Mouse (Mus musculus) myocyte (in vitro differentiated cells): ENCODE data around the gene Pstpip1. TPM values are rescaled to one million over a fixed set of nuclear protein-coding genes. Genes with fewer than 3 reads are reported as not detected.

ENCODE experiments used
- H3K27me3 ChIP-seq: one replicate; pipeline ENCODE4 v1.6.1; 2011; ENCODE audit not compliant: control insufficient read depth, insufficient read depth, insufficient read length
- H3K36me3 ChIP-seq: one replicate; pipeline ENCODE4 v1.6.1; 2011; ENCODE audit not compliant: control insufficient read depth, insufficient read depth
- H3K4me2 ChIP-seq: one replicate; pipeline ENCODE4 v1.6.1; 2011; ENCODE audit warnings: low read depth, control low read depth
- H3K4me3 ChIP-seq: one replicate; pipeline ENCODE4 v1.5.1; 2011; ENCODE audit warnings: mild to moderate bottlenecking, control low read depth, moderate library complexity
- H3K79me2 ChIP-seq: one replicate; pipeline ENCODE4 v1.6.1; 2011; ENCODE audit not compliant: control insufficient read depth, insufficient read depth
- H3ac ChIP-seq: one replicate; pipeline ENCODE4 v1.6.1; 2011; ENCODE audit not compliant: control insufficient read depth, insufficient read length
- CEBPB ChIP-seq: IDR thresholded peaks from 2 replicates; pipeline ENCODE4 v1.6.1; 2011; ENCODE audit warnings: mild to moderate bottlenecking, moderate library complexity; ENCODE audit not compliant: poor library complexity, insufficient read depth, severe bottlenecking
- E2F4 ChIP-seq: IDR thresholded peaks from one replicate; pipeline ENCODE4 v1.6.1; 2011; ENCODE audit warnings: mild to moderate bottlenecking, control low read depth, moderate library complexity; ENCODE audit not compliant: insufficient read depth
- MAX ChIP-seq: IDR thresholded peaks from one replicate; pipeline ENCODE4 v1.6.1; 2011; ENCODE audit warnings: low read depth, mild to moderate bottlenecking, control low read depth
- MYOD1 ChIP-seq, 3 experiments: IDR thresholded peaks; one replicate each; pipeline ENCODE4 v1.6.1; 2011; ENCODE audit warnings: control low read depth in 2 of 3, low read depth in 2 of 3, mild to moderate bottlenecking in 2 of 3, moderate library complexity in 1 of 3; ENCODE audit not compliant: insufficient read length in 2 of 3, control insufficient read depth in 1 of 3
- MYOG ChIP-seq, 3 experiments: IDR thresholded peaks; one replicate each; pipeline ENCODE4 v1.6.1; 2011; ENCODE audit warnings: control low read depth in 2 of 3, low read depth in 2 of 3, mild to moderate bottlenecking in 2 of 3; ENCODE audit not compliant: insufficient read length in 2 of 3, control insufficient read depth in 1 of 3, insufficient read depth in 1 of 3
- POLR2A ChIP-seq: IDR thresholded peaks from one replicate; pipeline ENCODE4 v1.6.1; 2011; ENCODE audit warnings: low read depth, mild to moderate bottlenecking, control low read depth, moderate library complexity; ENCODE audit not compliant: insufficient read length
- POLR2AphosphoS2 ChIP-seq: IDR thresholded peaks from one replicate; pipeline ENCODE4 v1.6.1; 2011; ENCODE audit warnings: low read depth, control low read depth; ENCODE audit not compliant: insufficient read length
- REST ChIP-seq: IDR thresholded peaks from one replicate; pipeline ENCODE4 v1.6.1; 2011; ENCODE audit warnings: mild to moderate bottlenecking, control low read depth, moderate library complexity; ENCODE audit not compliant: insufficient read depth, insufficient read length
- SRF ChIP-seq: IDR thresholded peaks from one replicate; pipeline ENCODE4 v1.6.1; 2011; ENCODE audit warnings: low read depth; ENCODE audit not compliant: control insufficient read depth, insufficient read length
- TCF12 ChIP-seq: IDR thresholded peaks from one replicate; pipeline ENCODE4 v1.6.1; 2011; ENCODE audit warnings: mild to moderate bottlenecking, control low read depth; ENCODE audit not compliant: poor library complexity, insufficient read depth, severe bottlenecking
- TCF3 ChIP-seq: IDR thresholded peaks from one replicate; pipeline ENCODE4 v1.6.1; 2011; ENCODE audit warnings: low read depth, control low read depth; ENCODE audit not compliant: insufficient read length
- USF1 ChIP-seq: IDR thresholded peaks from one replicate; pipeline ENCODE4 v1.6.1; 2011; ENCODE audit warnings: low read depth, mild to moderate bottlenecking, control low read depth, moderate library complexity
- polyA plus RNA-seq: library from polyadenylated mRNA; unstranded; fragments of >200 nt; fragmentation: generic; extraction: Trizol; gene quantifications from one replicate; pipeline ENCODE4 v1.2.1, GENCODE M21; 2012; ENCODE audit warnings: missing spikeins

The Pstpip1 gene
- polyA plus RNA-seq, 1 experiment = 18.9 TPM

DNA sequence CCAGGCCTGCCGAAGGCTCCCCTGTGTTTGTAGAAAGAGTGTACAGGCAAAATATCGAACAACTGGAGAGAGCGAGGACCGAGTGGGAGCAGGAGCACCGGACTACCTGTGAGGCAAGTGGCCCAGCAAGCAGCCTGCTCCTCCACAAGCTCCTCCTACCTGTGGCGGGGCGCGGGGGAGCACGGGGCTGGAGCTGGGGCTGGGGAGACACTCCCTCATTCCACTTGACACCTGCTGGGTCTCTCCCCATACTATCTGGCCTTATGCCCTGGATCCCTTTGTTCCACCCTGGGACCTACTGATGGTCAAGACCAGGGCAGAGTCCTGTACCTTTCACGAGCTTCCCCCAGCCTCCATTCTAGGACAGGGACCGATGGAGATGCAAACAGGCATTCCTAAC is 34.8 kb downstream of the Pstpip1 start:
- H3K4me3 ChIP-seq = no peak overlapping the region
- no peaks in the 10 kb centered on the region for H3K27me3 ChIP-seq
- H3K4me2 ChIP-seq = no peak overlapping the region
- no peak overlapping the region for H3ac ChIP-seq
- no peaks in the 10 kb centered on the region for H3K79me2 ChIP-seq
- TF ChIP-seq TCF12 (no peak), CEBPB (no peak), REST (no peak), E2F4 (no peak), USF1 (no peak), MYOD1 (IDR thresholded peaks at IDR 0.05; ENCODE audit: control insufficient read depth in 1 of 3, insufficient read length in 2 of 3, low read depth in 2 of 3) (no peak), TCF3 (no peak), MYOG (IDR thresholded peaks at IDR 0.05; ENCODE audit: control insufficient read depth in 1 of 3, insufficient read depth in 1 of 3, insufficient read length in 2 of 3, low read depth in 2 of 3) (no peak), POLR2AphosphoS2 (no peak), MAX (no peak), POLR2A (no peak), SRF (no peak)
- H3K36me3 ChIP-seq = no peaks in the 10 kb centered on the region

DNA sequence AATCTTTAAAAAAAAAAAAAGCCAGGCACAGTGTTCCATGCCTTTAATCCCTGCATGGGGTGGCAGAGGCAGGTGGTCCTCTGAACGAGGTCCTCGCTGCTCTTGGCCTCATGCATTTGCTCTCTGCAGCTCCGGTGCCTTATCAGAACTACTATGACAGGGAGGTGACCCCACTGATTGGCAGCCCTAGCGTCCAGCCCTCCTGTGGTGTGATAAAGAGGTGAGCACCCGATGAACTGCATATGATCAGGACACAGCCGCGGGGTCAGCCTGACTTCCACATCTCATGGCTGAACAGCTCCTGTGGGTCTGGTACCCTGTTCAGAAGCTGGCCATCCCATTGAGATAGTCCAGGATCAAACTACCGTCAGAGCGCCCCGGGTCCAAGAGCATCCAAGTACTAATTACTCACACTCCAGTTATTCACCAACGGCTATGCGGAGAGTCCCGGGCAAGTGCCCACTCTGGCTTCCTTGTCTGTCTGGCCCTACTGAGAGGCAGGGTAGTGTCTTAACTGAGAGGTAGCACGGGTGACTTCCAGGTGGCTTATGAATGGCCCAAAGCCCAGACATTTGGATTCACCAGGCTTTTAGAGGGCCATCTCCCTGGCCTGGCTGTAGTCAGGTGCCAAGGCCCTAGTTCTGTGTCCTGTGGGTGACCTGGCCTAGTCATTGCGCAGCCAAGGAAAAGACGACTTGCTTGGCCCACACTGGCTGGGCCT is 36.9 kb downstream of the Pstpip1 start:
- Histone ChIP-seq H3K36me3 (no peaks in the 10 kb centered on the region), H3K79me2 (no peaks in the 10 kb centered on the region)
- TF ChIP-seq POLR2AphosphoS2 (peak; percentile 18), CEBPB (no peak)

DNA sequence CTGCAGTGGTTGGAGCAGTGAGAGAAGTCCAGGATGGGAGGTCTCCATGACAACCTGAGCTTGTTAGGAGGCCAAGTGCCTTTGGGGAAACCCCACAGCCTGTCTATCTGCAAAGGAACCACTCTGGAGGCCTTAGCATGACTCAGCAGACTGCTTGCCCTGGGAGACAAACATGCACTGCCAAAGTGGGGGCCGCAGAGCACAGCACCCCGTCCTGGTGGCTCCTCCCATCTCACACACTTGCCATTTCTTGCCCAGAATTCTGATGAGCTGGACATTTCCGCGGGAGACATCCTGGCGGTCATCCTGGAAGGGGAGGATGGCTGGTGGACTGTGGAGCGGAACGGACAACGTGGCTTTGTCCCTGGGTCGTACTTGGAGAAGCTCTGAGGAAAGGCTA is 38.6 kb downstream of the Pstpip1 start:
- TF ChIP-seq REST (no peak), TCF3 (no peak), POLR2AphosphoS2 (no peak), MYOD1 (IDR thresholded peaks at IDR 0.05; ENCODE audit: control insufficient read depth in 1 of 3, insufficient read length in 2 of 3, low read depth in 2 of 3) (no peak), MYOG (IDR thresholded peaks at IDR 0.05; ENCODE audit: control insufficient read depth in 1 of 3, insufficient read depth in 1 of 3, insufficient read length in 2 of 3, low read depth in 2 of 3) (no peak), MAX (no peak), E2F4 (no peak)
- H3K36me3 ChIP-seq = no peaks in the 10 kb centered on the region
- H3K4me2 ChIP-seq = no peak overlapping the region
- H3ac ChIP-seq = no peak overlapping the region
- H3K4me3 ChIP-seq = no peak overlapping the region
- no peaks in the 10 kb centered on the region for H3K79me2 ChIP-seq
- no peaks in the 10 kb centered on the region for H3K27me3 ChIP-seq

More for the DNA sequence above, 36.9 kb downstream of the Pstpip1 start:
- no peak overlapping the region for H3K4me2 ChIP-seq
- H3ac ChIP-seq = no peak overlapping the region
- H3K27me3 ChIP-seq = no peaks in the 10 kb centered on the region
- no peak overlapping the region for H3K4me3 ChIP-seq

DNA sequence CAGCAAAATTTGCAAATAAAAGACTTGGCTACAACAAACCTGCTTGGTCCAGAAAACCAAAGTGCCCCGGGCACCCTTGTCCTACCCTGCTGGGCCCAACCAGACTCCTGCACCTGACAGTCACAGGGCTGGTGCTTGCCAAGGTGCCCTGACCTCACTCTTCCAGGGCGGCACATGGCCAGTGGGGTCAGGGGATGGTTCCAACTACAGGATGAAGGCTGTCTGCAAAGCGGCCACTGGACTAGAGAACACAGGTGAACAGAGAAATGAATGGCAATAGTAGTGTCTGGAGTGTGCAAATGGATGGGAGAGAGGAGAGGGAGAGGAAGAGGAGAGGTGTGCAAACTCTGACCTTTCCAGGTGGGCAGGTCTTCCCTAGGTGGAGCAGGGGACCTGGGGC is 40.2 kb downstream of the Pstpip1 start:
- no peaks in the 10 kb centered on the region for H3K79me2 ChIP-seq
- H3K27me3 ChIP-seq = no peaks in the 10 kb centered on the region
- H3K36me3 ChIP-seq = no peaks in the 10 kb centered on the region
- H3ac ChIP-seq = no peak overlapping the region
- H3K4me2 ChIP-seq = no peak overlapping the region
- no peak overlapping the region for H3K4me3 ChIP-seq
- TF ChIP-seq SRF (no peak), REST (no peak), MYOD1 (IDR thresholded peaks at IDR 0.05; ENCODE audit: control insufficient read depth in 1 of 3, insufficient read length in 2 of 3, low read depth in 2 of 3) (no peak), MYOG (IDR thresholded peaks at IDR 0.05; ENCODE audit: control insufficient read depth in 1 of 3, insufficient read depth in 1 of 3, insufficient read length in 2 of 3, low read depth in 2 of 3) (no peak), TCF3 (no peak), TCF12 (no peak), E2F4 (no peak), POLR2A (no peak), POLR2AphosphoS2 (no peak), MAX (no peak), CEBPB (no peak), USF1 (no peak)

DNA sequence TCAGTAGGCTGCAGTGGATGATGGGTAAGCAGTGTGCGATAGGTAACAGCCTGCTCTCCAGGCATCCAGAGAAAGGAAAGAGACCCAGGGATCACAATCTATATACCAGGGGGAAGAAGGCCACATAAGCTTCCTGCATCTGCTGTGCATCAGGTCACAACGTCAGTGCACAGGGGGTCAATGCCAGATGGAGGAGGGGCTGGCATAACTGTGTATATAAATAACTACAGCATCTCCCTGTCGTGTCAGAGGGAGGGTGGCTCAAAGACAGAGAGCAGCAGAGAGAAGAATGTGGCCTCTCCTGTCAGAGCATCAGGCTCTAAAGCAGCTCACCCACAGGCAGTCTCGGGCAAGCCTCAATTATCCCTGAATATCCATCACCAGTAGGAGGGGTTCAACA is 40.8 kb downstream of the Pstpip1 start:
- H3K79me2 ChIP-seq = no peaks in the 10 kb centered on the region
- TF ChIP-seq SRF = no peak

More for the DNA sequence above, 40.8 kb downstream of the Pstpip1 start:
- no peak overlapping the region for H3K4me3 ChIP-seq
- H3K36me3 ChIP-seq = no peaks in the 10 kb centered on the region
- no peaks in the 10 kb centered on the region for H3K27me3 ChIP-seq
- no peak overlapping the region for H3ac ChIP-seq
- no peak overlapping the region for H3K4me2 ChIP-seq
